Mouse (Mus musculus) testis, adult 2 months (tissue): ENCODE measurements around the gene Senp1. TPM values are rescaled to one million over a fixed set of nuclear protein-coding genes. Genes with fewer than 3 reads are reported as not detected.
A peak's percentile ranks its signal among the peaks of the same experiment; 100 is the strongest.

ENCODE experiments used
- H3K27ac ChIP-seq: fragments of 200-500 bp; 2 replicates; pipeline ENCODE4 v1.5.1; 2012; ENCODE audit warnings: low read depth, low read length; ENCODE audit not compliant: control insufficient read depth, insufficient read depth
- H3K27me3 ChIP-seq: fragments of 200-500 bp; 2 replicates; pipeline ENCODE4 v1.6.1; 2012; ENCODE audit warnings: mild to moderate bottlenecking, low read length, moderate library complexity; ENCODE audit not compliant: control insufficient read depth, insufficient read depth
- H3K36me3 ChIP-seq: fragments of 200-500 bp; 2 replicates; pipeline ENCODE4 v1.6.1; 2012; ENCODE audit warnings: mild to moderate bottlenecking, low read length; ENCODE audit not compliant: control insufficient read depth, insufficient read depth
- H3K4me1 ChIP-seq: fragments of 200-500 bp; 2 replicates; pipeline ENCODE4 v1.6.1; 2012; ENCODE audit warnings: low read length; ENCODE audit not compliant: control insufficient read depth, insufficient read depth
- H3K4me3 ChIP-seq: fragments of 200-500 bp; 2 replicates; pipeline ENCODE4 v1.5.1; 2012; ENCODE audit warnings: low read depth, mild to moderate bottlenecking, low read length, moderate library complexity, mixed read lengths; ENCODE audit not compliant: control insufficient read depth
- CTCF ChIP-seq: fragments of 200-500 bp; IDR thresholded peaks from 2 replicates; pipeline ENCODE4 v1.5.1; 2012; ENCODE audit warnings: low read depth, mild to moderate bottlenecking, inconsistent platforms, low read length, moderate library complexity; ENCODE audit not compliant: control insufficient read depth, insufficient read depth, insufficient replicate concordance
- POLR2A ChIP-seq: fragments of 200-500 bp; IDR thresholded peaks from 2 replicates; pipeline ENCODE4 v1.6.1; 2012; ENCODE audit warnings: low read depth, mild to moderate bottlenecking, inconsistent platforms, low read length, moderate library complexity; ENCODE audit not compliant: control insufficient read depth
- polyA plus RNA-seq: library from polyadenylated mRNA; depleted of rRNA; stranded (reverse); fragments of >200 nt; gene quantifications from 2 replicates; pipeline ENCODE4 v1.2.3, GENCODE M21; 2012; rRNA removed

Senp1 gene
- polyA plus RNA-seq: 24.8 and 27.3 TPM in 2 replicates

DNA sequence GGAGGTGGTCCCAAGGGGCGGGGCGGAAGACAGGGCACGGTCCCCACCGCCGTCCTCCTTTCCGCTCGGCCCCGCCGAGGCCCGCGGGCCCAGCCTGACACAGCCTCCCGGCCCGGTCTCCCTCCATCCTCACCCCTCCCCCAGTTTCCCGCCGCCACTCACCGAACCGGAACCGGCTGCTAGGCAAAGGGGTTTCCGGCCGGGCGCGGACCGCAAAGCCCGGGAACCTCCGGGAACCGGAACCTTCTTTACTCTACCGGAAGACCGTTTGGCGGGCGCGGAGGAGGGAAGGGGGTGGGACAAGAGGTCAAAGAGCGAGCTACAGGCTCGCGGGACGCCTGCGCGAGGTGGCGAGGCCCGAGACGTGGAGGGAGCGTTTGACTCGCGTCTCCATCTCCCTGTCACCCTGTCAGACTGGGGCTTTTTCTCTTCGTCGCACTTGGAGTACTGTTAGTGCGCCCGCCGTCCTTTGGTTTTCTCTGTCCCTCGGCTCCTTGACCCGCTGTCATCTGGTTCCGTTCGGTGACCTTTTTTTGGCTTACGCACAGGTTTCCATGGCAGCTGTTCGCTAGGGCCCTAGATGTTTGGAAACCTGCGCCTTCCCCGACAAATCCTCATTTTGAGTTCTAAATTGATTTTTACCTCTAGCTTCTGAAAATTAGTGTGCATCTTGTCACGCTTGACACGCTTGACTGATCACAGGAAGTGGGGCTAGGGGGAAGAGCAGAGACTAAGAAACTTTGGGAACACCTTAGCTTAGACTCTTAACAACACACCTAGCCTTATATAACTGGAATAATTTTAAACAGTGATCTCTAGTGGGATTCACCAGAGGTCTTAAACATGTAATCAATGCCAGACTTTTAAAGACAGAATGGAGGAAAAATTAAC is at the start of gene Senp1:
Gene Senp1 (minus strand): TSS at position 624 of the 891 bp plus-strand sequence.
- Histone ChIP-seq H3K4me1 (no peaks in the 10 kb centered on the region; the same call in none of the 2 replicates), H3K4me3 (peak within 1 kb of the TSS; percentile 98), H3K27me3 (no peaks in the 10 kb centered on the region), H3K36me3 (no peaks in the 10 kb centered on the region; the same call in 1 of the 2 replicates), H3K27ac (peak within 1 kb of the TSS; percentile 94)
- TF ChIP-seq POLR2A: peak; percentile 89
- TF ChIP-seq CTCF: no peak

DNA sequence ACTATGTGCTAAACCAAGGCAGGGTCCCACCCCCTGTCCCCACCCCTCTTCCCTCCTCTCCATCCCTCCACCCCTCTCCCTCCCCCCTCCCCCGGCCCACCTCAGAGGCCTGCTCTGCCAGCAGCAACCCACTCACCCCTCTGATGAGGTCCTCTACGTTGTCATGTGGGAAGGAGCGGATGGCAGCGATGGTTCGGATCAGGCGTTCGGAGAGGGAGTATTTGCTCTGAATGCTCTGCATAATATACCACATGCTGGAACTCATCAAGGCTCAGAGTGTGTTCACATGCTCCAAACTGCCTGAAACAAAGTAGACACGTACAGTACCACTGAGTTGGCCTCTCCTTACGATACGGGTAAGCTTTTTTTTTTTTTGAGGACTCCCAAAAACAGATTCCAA is 49.0 kb upstream of the Senp1 start:
- H3K4me3 ChIP-seq: no peak overlapping the region
- no peaks in the 10 kb centered on the region for H3K36me3 ChIP-seq
- peaks cover 4% of the 10 kb centered on the region for H3K4me1 ChIP-seq
- TF ChIP-seq POLR2A (no peak), CTCF (no peak)
- no peaks in the 10 kb centered on the region for H3K27me3 ChIP-seq
- H3K27ac ChIP-seq: no peak overlapping the region

DNA sequence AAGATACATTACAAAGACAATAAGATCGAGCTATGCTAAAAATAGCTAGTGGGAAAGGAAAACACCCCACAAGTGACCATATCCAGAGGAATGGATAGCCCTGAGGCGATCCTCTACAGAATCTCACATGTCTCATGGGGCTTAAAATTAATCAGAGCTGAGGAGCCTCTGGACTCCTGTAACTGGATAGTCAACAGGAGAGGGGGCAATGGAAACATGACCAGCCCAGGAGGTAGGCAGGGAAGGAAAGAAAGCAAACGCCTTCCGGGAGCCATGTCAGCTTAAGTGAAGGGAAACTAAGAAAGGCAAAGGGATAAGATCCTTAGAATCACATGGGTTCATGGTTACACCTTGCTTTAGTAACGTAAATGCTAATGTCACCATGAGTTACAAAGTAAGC is 47.3 kb upstream of the Senp1 start:
- Histone ChIP-seq H3K36me3 (no peaks in the 10 kb centered on the region), H3K4me1 (peaks cover 4% of the 10 kb centered on the region), H3K27me3 (no peaks in the 10 kb centered on the region), H3K4me3 (no peak overlapping the region), H3K27ac (no peak overlapping the region)
- TF ChIP-seq POLR2A: no peak

DNA sequence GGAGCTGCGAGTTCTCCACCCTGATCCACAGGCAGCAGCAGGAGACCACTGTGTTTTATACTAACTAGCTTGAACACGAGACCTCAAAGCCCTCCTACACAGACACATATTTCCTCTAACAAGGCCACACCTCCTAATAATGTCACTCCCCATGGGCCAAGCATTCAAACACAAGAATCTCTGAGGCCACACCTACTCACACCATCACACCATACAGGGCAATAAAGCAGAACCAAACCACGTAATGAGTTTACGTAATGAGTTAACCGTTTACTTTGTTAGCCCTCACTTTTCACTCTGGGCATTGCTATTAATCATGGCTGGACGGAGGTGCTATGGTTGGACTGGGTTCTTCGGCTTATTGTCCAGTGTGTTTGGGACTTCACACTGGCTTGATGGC is 46.2 kb upstream of the Senp1 start:
- Histone ChIP-seq H3K36me3 (no peaks in the 10 kb centered on the region), H3K27me3 (no peaks in the 10 kb centered on the region), H3K27ac (no peak overlapping the region), H3K4me1 (peaks cover 2% of the 10 kb centered on the region), H3K4me3 (no peak overlapping the region)
- TF ChIP-seq POLR2A: no peak
- no peak for TF ChIP-seq CTCF

DNA sequence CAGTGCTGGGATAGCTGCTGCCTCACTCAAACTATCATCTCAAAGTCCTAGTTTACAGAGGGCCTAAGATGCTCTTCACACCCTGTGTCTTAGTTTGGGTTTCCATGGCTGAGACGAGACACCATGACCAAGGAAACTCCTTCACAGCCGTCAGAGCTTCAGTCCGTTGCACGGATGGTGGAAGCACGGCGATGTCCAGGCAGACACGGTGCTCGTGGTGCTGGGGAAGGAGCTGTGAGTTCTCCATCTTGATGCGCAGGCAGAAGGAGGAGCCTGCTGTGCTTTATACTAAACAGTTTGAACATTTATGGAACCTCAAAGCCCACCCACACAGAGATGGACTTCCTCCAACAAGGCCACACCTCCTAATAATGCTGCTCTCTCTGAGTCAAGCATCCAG is 43.3 kb upstream of the Senp1 start:
- no peaks in the 10 kb centered on the region for H3K27me3 ChIP-seq
- no peak overlapping the region for H3K27ac ChIP-seq
- H3K36me3 ChIP-seq: peaks cover 2% of the 10 kb centered on the region; the same call in 1 of the 2 replicates
- TF ChIP-seq POLR2A (no peak), CTCF (no peak)
- no peaks in the 10 kb centered on the region for H3K4me1 ChIP-seq
- H3K4me3 ChIP-seq: no peak overlapping the region

DNA sequence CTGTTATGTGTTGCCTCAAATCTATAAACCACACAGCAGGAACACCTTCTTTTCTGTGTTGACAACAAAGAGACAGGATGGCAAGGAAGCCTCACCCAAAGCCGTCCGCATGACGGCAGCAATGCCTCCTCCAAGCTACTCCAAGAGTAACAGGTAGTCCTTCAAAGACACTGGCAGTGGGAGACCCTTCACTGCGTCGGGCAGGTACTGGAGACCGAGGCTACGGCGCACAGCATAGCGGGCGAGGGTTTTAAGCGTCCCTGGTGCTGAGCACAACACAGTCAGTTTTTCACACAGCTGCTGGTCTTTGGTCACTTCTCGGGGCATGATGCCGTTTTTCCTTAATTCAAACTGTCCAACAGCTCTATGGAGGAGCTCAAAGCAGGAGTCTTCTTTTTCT is 42.1 kb upstream of the Senp1 start:
- H3K36me3 ChIP-seq: peaks cover 2% of the 10 kb centered on the region; the same call in 1 of the 2 replicates

DNA sequence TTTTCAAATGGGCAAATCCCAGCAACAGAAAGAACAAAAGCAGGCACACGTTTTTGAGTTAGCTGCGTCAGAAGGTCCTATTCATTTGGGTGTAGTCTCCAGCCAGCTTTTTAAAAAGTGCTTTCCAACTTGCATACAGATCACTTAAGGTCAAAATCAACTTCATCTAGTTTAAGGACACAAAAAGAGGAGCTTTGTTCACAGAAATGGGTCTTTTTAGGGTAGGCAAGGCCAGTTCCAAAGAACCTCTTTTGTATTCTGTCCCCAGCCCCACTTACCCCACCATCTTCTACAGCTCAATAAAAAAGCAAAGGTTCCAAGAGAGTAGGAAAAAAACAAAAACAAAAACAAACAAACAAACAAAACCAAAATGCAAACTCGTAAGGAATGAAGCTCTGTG is 41.1 kb upstream of the Senp1 start:
- H3K4me1 ChIP-seq: no peaks in the 10 kb centered on the region
- H3K27ac ChIP-seq: no peak overlapping the region
- no peaks in the 10 kb centered on the region for H3K27me3 ChIP-seq
- H3K36me3 ChIP-seq: peaks cover 2% of the 10 kb centered on the region; the same call in 1 of the 2 replicates
- TF ChIP-seq POLR2A (no peak), CTCF (no peak)
- no peak overlapping the region for H3K4me3 ChIP-seq

More for the DNA sequence above, 42.1 kb upstream of the Senp1 start:
- H3K4me1 ChIP-seq: no peaks in the 10 kb centered on the region
- H3K27ac ChIP-seq: no peak overlapping the region
- H3K4me3 ChIP-seq: no peak overlapping the region
- no peaks in the 10 kb centered on the region for H3K27me3 ChIP-seq
- TF ChIP-seq POLR2A (no peak), CTCF (no peak)
